Mouse (Mus musculus) ES-E14 (cell line): ENCODE measurements at regions not wholly inside any gene's neighbourhood (a gene's known extent, or its start where the extent isn't known, plus 50 kb on each side); places are given as distances from the start of the nearest gene placed in this dataset.

Experiments used
- CHD2 ChIP-seq: IDR thresholded peaks from 2 replicates; pipeline ENCODE4 v1.6.1; 2014; ENCODE audit warnings: mild to moderate bottlenecking, low read depth, low read length, inconsistent platforms
- HCFC1 ChIP-seq: IDR thresholded peaks from 2 replicates; pipeline ENCODE4 v1.6.1; 2012; ENCODE audit warnings: low read length, inconsistent platforms, borderline replicate concordance; ENCODE audit not compliant: insufficient read depth
- ZC3H11A ChIP-seq: IDR thresholded peaks from 2 replicates; pipeline ENCODE4 v1.6.1; 2012; ENCODE audit warnings: low read depth, mild to moderate bottlenecking, inconsistent platforms, low read length, borderline replicate concordance
- ZNF384 ChIP-seq: IDR thresholded peaks from 2 replicates; pipeline ENCODE4 v1.6.1; 2012; ENCODE audit warnings: low read depth, low read length, inconsistent platforms

DNA sequence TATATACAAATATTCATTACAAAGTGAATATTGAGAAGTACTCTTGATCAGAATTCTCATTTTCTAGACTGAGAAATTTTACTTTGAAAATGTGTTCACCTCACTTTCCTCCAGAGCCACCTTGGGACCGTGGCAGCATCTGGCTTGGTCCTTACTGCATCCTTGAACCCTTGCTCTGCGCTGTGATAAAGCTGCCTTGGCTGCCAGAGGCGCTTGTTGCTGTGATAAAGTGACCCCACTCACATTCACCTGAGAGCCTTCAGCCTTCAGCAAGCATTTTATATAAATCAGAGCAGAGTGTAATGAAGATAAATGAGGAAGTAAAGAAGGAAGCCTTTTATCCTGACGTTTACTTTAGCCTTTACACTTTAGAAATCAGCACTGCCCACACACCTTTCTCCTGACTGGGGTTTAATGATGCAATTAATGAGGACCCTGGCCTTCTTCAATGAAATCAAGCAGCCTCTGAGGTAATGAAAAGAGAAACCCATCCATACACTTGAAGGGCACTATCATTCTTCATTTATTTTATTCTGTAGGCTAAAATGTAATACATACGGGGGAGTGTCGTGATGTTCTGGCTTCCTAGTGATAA, 532.8 kb downstream of the Rfpl4b start:
- TF ChIP-seq CHD2 (no peak), ZNF384 (no peak), ZC3H11A (no peak), HCFC1 (no peak)
